Mouse (Mus musculus): Measurements from ENCODE around the gene Carhsp1. TPM values are rescaled to one million over a fixed set of nuclear protein-coding genes. Genes with fewer than 3 reads are reported as not detected.

The Carhsp1 gene
- polyA plus RNA-seq, 1 experiment from 2014 or later, result 52.1 TPM

DNA sequence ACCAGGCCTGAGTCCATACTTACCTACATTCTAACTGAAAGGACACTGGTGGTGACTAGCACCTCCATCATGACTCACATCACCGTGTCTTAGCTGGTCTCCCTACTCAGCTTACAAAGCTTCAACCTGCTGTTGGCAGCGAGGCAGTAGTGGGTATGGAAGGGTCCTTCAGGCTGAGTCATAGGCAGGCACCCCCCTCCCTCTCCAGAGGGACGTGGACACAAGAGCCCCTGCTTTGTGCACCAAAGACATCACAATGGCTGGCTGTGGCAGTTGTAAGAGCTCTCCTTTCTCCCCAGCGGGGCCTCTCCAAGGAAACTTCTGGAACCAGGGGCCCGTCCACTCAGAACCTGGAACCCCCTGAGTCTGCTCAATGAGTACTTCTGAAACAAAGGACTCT is 8.5 kb upstream of the Carhsp1 start, which contains the start of gene Gm5767:
Gm5767 (plus strand) TSS at position 301 of the 400 bp plus-strand sequence.
- Histone ChIP-seq H3K36me3 (replicated peaks; ENCODE audit: control insufficient read depth, insufficient read depth, low read depth, low read length) (no peaks in the 10 kb centered on the region), H3K27ac (replicated peaks; ENCODE audit: low read depth, low read length) (no peak within 1 kb of the TSS), H3K4me2 (ENCODE audit: low read depth, low read length) (no peak within 1 kb of the TSS), H3K9ac (replicated peaks; ENCODE audit: low read length) (no peak within 1 kb of the TSS), H3K4me3 (ENCODE audit: low read depth, low read length) (no peak within 1 kb of the TSS), H3K9me3 (replicated peaks; ENCODE audit: control insufficient read depth, low read length) (no peaks in the 10 kb centered on the region), H3K27me3 (ENCODE audit: control insufficient read depth, insufficient read depth, low read length) (no peaks in the 10 kb centered on the region), H3K4me1 (ENCODE audit: control insufficient read depth, insufficient read depth, low read length) (no peaks in the 10 kb centered on the region)
- 86% methylated on average over 5 of the region's 5 CpGs for WGBS
- no peak for DNase-seq (ENCODE audit: low spot score)
- no peak for ATAC-seq (replicated peaks; ENCODE audit: insufficient number of reproducible peaks, low FRiP score, low TSS enrichment, low read depth)

DNA sequence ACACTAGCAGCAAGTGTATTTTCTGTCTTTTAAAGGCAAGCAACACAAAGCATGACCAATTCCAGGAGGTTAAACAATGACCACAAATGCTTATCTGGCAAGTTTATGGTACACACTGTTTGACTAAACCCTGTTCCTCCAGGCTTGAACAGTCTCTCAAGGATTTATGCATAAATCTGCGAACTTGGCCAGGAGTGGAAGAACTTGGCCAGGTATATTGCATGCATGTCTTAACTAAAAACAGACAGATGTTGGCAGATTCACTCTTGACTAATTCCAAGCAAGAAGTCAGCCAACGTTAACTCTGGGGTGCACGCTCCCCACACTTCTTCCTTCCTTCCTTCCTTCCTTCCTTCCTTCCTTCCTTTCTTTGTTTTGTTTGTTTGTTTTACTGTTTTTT is 7.8 kb upstream of the Carhsp1 start:
- no peak overlapping the region for H3K4me3 ChIP-seq (ENCODE audit: low read depth, low read length)
- no peaks in the 10 kb centered on the region for H3K36me3 ChIP-seq (replicated peaks; ENCODE audit: control insufficient read depth, insufficient read depth, low read depth, low read length)
- H3K4me1 ChIP-seq (ENCODE audit: control insufficient read depth, insufficient read depth, low read length), result no peaks in the 10 kb centered on the region
- no peak overlapping the region for H3K4me2 ChIP-seq (ENCODE audit: low read depth, low read length)
- no peaks in the 10 kb centered on the region for H3K9me3 ChIP-seq (replicated peaks; ENCODE audit: control insufficient read depth, low read length)
- WGBS, result 84% methylated on average over 3 of the region's 3 CpGs
- H3K9ac ChIP-seq (replicated peaks; ENCODE audit: low read length), result no peak overlapping the region
- DNase-seq (ENCODE audit: low spot score), result no peak
- ATAC-seq (replicated peaks; ENCODE audit: insufficient number of reproducible peaks, low FRiP score, low TSS enrichment, low read depth), result no peak
- H3K27me3 ChIP-seq (ENCODE audit: control insufficient read depth, insufficient read depth, low read length), result no peaks in the 10 kb centered on the region
- no peak overlapping the region for H3K27ac ChIP-seq (replicated peaks; ENCODE audit: low read depth, low read length)

DNA sequence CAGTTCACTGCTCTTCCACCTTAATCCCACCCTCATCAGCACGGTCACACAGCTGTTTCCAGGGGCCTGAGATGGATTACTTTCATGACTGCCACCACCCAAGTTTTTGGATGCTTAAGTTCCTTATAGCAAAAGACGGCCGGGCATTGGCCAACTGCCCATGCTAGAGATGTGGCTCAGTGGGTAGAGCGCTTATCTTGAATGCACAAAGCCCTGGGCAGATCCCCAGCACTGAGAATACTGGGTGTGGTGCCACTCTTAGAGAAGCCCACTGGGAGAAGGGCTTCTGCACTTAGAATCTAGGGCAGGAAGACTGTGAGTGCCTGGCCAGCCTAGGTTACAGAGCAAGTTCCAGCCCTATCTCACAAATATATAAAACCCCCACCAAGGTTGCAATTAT is 6.7 kb upstream of the Carhsp1 start:
- Histone ChIP-seq H3K4me2 (ENCODE audit: low read depth, low read length) (no peak overlapping the region), H3K36me3 (replicated peaks; ENCODE audit: control insufficient read depth, insufficient read depth, low read depth, low read length) (no peaks in the 10 kb centered on the region), H3K27ac (replicated peaks; ENCODE audit: low read depth, low read length) (no peak overlapping the region), H3K9ac (replicated peaks; ENCODE audit: low read length) (no peak overlapping the region), H3K4me1 (ENCODE audit: control insufficient read depth, insufficient read depth, low read length) (no peaks in the 10 kb centered on the region), H3K4me3 (ENCODE audit: low read depth, low read length) (no peak overlapping the region), H3K27me3 (ENCODE audit: control insufficient read depth, insufficient read depth, low read length) (no peaks in the 10 kb centered on the region), H3K9me3 (replicated peaks; ENCODE audit: control insufficient read depth, low read length) (no peaks in the 10 kb centered on the region)
- ATAC-seq (replicated peaks; ENCODE audit: insufficient number of reproducible peaks, low FRiP score, low TSS enrichment, low read depth), result no peak
- DNase-seq (ENCODE audit: low spot score), result no peak
- WGBS, result 83% methylated on average over 4 of the region's 4 CpGs

DNA sequence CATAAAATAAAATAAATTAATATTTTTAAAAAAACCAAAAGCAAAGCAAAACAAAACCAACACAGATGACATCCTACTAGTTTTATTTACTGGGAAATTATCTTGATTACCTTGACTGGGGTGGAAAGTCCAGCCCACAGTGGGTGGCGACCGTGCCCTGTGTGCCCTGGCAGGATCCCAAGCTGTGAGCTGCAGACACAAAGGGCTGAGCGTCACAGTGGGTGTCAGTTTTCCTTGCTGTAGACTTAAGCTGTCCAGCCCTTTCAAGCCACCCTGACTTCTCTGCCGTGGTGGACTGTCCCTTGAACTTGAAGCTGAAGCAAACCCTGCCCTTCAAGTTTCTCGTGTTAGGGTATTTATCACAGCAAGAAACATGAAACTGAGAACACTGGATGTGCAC is 6.1 kb upstream of the Carhsp1 start:
- H3K4me1 ChIP-seq (ENCODE audit: control insufficient read depth, insufficient read depth, low read length), result no peaks in the 10 kb centered on the region
- no peaks in the 10 kb centered on the region for H3K9me3 ChIP-seq (replicated peaks; ENCODE audit: control insufficient read depth, low read length)
- 63% methylated on average over 5 of the region's 5 CpGs for WGBS
- H3K36me3 ChIP-seq (replicated peaks; ENCODE audit: control insufficient read depth, insufficient read depth, low read depth, low read length), result no peaks in the 10 kb centered on the region
- H3K9ac ChIP-seq (replicated peaks; ENCODE audit: low read length), result no peak overlapping the region
- ATAC-seq (replicated peaks; ENCODE audit: insufficient number of reproducible peaks, low FRiP score, low TSS enrichment, low read depth), result no peak
- H3K4me3 ChIP-seq (ENCODE audit: low read depth, low read length), result no peak overlapping the region
- no peak for DNase-seq (ENCODE audit: low spot score)
- H3K27me3 ChIP-seq (ENCODE audit: control insufficient read depth, insufficient read depth, low read length), result no peaks in the 10 kb centered on the region
- no peak overlapping the region for H3K27ac ChIP-seq (replicated peaks; ENCODE audit: low read depth, low read length)
- no peak overlapping the region for H3K4me2 ChIP-seq (ENCODE audit: low read depth, low read length)

DNA sequence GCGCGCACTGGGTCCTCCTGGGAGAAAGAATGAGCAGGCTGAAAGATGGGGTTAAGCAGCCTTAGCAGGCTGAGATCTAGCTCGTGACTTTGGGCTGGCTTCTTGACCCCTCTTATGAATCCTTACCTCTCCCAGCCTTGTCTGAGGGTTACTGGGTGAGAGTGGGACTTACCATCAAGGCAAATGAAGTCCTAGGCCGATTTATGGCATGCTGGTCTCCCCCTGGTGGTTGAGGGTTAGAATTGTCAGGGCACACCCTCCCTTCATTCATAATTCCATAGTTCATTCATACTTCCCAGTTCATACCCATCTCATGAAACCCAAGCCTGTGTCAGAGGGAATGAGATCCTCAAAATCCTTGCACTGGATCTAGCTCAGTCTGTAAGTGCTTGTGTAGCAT is 4.8 kb upstream of the Carhsp1 start:
- no peaks in the 10 kb centered on the region for H3K36me3 ChIP-seq (replicated peaks; ENCODE audit: control insufficient read depth, insufficient read depth, low read depth, low read length)
- H3K4me3 ChIP-seq (ENCODE audit: low read depth, low read length), result no peak overlapping the region
- no peaks in the 10 kb centered on the region for H3K9me3 ChIP-seq (replicated peaks; ENCODE audit: control insufficient read depth, low read length)
- ATAC-seq (replicated peaks; ENCODE audit: insufficient number of reproducible peaks, low FRiP score, low TSS enrichment, low read depth) (no peak), DNase-seq (ENCODE audit: low spot score) (peak; percentile 76)
- no peak overlapping the region for H3K27ac ChIP-seq (replicated peaks; ENCODE audit: low read depth, low read length)
- H3K4me1 ChIP-seq (ENCODE audit: control insufficient read depth, insufficient read depth, low read length), result no peaks in the 10 kb centered on the region
- H3K4me2 ChIP-seq (ENCODE audit: low read depth, low read length), result no peak overlapping the region
- H3K27me3 ChIP-seq (ENCODE audit: control insufficient read depth, insufficient read depth, low read length), result no peaks in the 10 kb centered on the region
- H3K9ac ChIP-seq (replicated peaks; ENCODE audit: low read length), result no peak overlapping the region; the same call in 1 of the 2 replicates
- WGBS, result 53% methylated on average over 4 of the region's 4 CpGs

DNA sequence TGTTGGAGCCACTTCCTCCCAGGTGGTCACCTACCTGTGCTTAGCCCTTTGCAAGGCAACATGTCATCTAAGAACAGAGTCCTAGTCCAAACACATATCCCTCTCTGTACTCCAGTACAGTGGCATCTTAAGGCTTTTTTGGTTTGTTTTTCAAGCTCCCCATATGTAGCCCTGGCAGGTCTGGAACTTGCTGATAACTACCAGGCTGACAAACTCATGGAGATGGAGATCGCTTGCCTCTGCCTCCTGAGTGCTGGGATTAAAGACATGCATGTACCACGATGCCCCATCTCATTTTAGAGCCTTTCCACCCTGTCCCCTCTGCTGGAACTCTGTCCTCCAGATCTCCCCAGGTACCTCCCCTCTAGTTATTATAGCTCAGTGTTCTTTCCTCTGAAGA is 4.3 kb upstream of the Carhsp1 start:
- Histone ChIP-seq H3K4me2 (ENCODE audit: low read depth, low read length) (no peak overlapping the region), H3K9ac (replicated peaks; ENCODE audit: low read length) (no peak overlapping the region), H3K36me3 (replicated peaks; ENCODE audit: control insufficient read depth, insufficient read depth, low read depth, low read length) (no peaks in the 10 kb centered on the region), H3K4me1 (ENCODE audit: control insufficient read depth, insufficient read depth, low read length) (no peaks in the 10 kb centered on the region), H3K4me3 (ENCODE audit: low read depth, low read length) (no peak overlapping the region), H3K9me3 (replicated peaks; ENCODE audit: control insufficient read depth, low read length) (no peaks in the 10 kb centered on the region), H3K27ac (replicated peaks; ENCODE audit: low read depth, low read length) (no peak overlapping the region), H3K27me3 (ENCODE audit: control insufficient read depth, insufficient read depth, low read length) (no peaks in the 10 kb centered on the region)
- DNase-seq (ENCODE audit: low spot score), result no peak
- WGBS, result 74% methylated on average over 2 of the region's 2 CpGs
- ATAC-seq (replicated peaks; ENCODE audit: insufficient number of reproducible peaks, low FRiP score, low TSS enrichment, low read depth), result no peak

DNA sequence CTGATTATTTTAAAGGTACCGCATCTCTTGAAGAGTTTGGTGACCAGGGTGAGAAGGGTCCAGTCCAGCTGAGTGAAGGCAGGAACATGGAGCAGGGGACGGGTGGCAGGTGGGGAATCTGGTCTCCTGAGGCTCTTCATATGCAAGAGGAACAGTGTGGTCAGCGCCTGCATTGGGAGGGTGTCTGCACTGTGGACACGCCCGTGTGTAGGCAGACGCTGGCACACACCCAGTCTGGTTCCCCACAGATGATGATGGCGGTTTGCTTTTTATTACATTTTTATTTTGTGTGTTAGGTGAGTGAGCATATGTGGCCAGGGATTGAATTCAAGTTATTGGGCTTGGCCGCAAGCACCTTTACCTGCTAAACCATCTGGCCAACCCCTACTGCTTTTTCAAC is 3.6 kb upstream of the Carhsp1 start:
- Histone ChIP-seq H3K27me3 (ENCODE audit: control insufficient read depth, insufficient read depth, low read length) (no peaks in the 10 kb centered on the region), H3K4me2 (ENCODE audit: low read depth, low read length) (no peak overlapping the region), H3K36me3 (replicated peaks; ENCODE audit: control insufficient read depth, insufficient read depth, low read depth, low read length) (no peaks in the 10 kb centered on the region), H3K27ac (replicated peaks; ENCODE audit: low read depth, low read length) (no peak overlapping the region), H3K4me1 (ENCODE audit: control insufficient read depth, insufficient read depth, low read length) (no peaks in the 10 kb centered on the region; the same call in 1 of the 2 replicates), H3K4me3 (ENCODE audit: low read depth, low read length) (no peak overlapping the region), H3K9me3 (replicated peaks; ENCODE audit: control insufficient read depth, low read length) (no peaks in the 10 kb centered on the region), H3K9ac (replicated peaks; ENCODE audit: low read length) (no peak overlapping the region)
- WGBS, result 85% methylated on average over 8 of the region's 8 CpGs
- ATAC-seq (replicated peaks; ENCODE audit: insufficient number of reproducible peaks, low FRiP score, low TSS enrichment, low read depth) (no peak), DNase-seq (ENCODE audit: low spot score) (no peak)

DNA sequence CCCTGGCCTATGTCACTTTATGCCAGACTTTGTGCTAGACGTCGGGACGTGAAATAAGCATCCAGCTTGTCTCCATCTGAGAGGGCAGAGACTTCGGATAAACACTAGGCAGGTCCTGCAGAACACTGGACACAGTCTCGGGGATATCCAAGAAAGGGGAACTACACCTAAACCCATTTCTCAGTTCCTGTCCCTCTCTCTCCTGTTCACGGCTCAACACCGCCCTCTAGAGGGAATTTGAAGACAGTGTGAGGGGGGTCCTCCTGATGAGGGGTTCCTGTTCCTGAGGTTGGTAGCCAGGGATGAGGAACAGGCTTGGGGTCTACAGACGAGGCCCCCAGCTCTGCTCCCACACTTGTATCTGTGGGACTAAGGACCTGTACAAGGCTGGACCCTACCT is 2.2 kb upstream of the Carhsp1 start:
- WGBS, result 3% methylated on average over 8 of the region's 8 CpGs
- H3K9ac ChIP-seq (replicated peaks; ENCODE audit: low read length), result no peak overlapping the region
- H3K36me3 ChIP-seq (replicated peaks; ENCODE audit: control insufficient read depth, insufficient read depth, low read depth, low read length), result no peaks in the 10 kb centered on the region
- no peaks in the 10 kb centered on the region for H3K9me3 ChIP-seq (replicated peaks; ENCODE audit: control insufficient read depth, low read length)
- H3K4me1 ChIP-seq (ENCODE audit: control insufficient read depth, insufficient read depth, low read length), result no peaks in the 10 kb centered on the region; the same call in 1 of the 2 replicates
- H3K4me2 ChIP-seq (ENCODE audit: low read depth, low read length), result no peak overlapping the region
- no peak overlapping the region for H3K27ac ChIP-seq (replicated peaks; ENCODE audit: low read depth, low read length)
- DNase-seq (ENCODE audit: low spot score) (peak; percentile 78), ATAC-seq (replicated peaks; ENCODE audit: insufficient number of reproducible peaks, low FRiP score, low TSS enrichment, low read depth) (no peak)
- no peak overlapping the region for H3K4me3 ChIP-seq (ENCODE audit: low read depth, low read length)
- no peaks in the 10 kb centered on the region for H3K27me3 ChIP-seq (ENCODE audit: control insufficient read depth, insufficient read depth, low read length)
